Mouse (Mus musculus) forebrain, embryonic 16.5 days (tissue): Measurements from ENCODE around the gene Slc25a22. TPM values are rescaled to one million over a fixed set of nuclear protein-coding genes. Genes with fewer than 3 reads are reported as not detected.

Source experiments
- ATAC-seq: fragments of 200-750 bp; cut with Nextera tagmentation; 2 replicates; pipeline ENCODE4 v1.8.0; 2017; ENCODE audit warnings: mild to moderate bottlenecking, moderate library complexity
- H3K27ac ChIP-seq: fragments of 300-500 bp; sonication (generic); 2 replicates; pipeline ENCODE4 v1.5.1; 2014; ENCODE audit warnings: low read length, control low read depth
- H3K27me3 ChIP-seq: fragments of 300-500 bp; sonication (generic); replicated peaks from 2 replicates; pipeline ENCODE4 v1.6.1; 2014; ENCODE audit warnings: low read length; ENCODE audit not compliant: control insufficient read depth, insufficient read depth
- H3K36me3 ChIP-seq: fragments of 300-500 bp; sonication (generic); 2 replicates; pipeline ENCODE4 v1.6.1; 2014; ENCODE audit not compliant: control insufficient read depth, insufficient read depth
- H3K4me1 ChIP-seq: fragments of 300-500 bp; sonication (generic); replicated peaks from 2 replicates; pipeline ENCODE4 v1.6.1; 2014; ENCODE audit warnings: low read length; ENCODE audit not compliant: control insufficient read depth, insufficient read depth
- H3K4me2 ChIP-seq: fragments of 300-500 bp; sonication (generic); 2 replicates; pipeline ENCODE4 v1.6.1; 2014; ENCODE audit warnings: mild to moderate bottlenecking, low read length, control low read depth
- H3K4me3 ChIP-seq: fragments of 300-500 bp; sonication (generic); replicated peaks from 2 replicates; pipeline ENCODE4 v1.5.1; 2014; ENCODE audit warnings: mild to moderate bottlenecking, low read length, control low read depth
- H3K9ac ChIP-seq: fragments of 300-500 bp; sonication (generic); replicated peaks from 2 replicates; pipeline ENCODE4 v1.6.1; 2014; ENCODE audit warnings: low read depth, low read length, control low read depth
- H3K9me3 ChIP-seq: fragments of 300-500 bp; sonication (generic); 2 replicates; pipeline ENCODE4 v1.6.1; 2016; ENCODE audit warnings: low read length; ENCODE audit not compliant: control insufficient read depth
- WGBS: fragments of 180-500 bp; shearing (Covaris S2); extraction: QIAGEN DNeasy Blood & Tissue Kit; methylation state at CpG from one replicate; pipeline ENCODE4 v1.1.7; 2014; 5-methylcytosine and 5-hydroxymethylcytosine counted together
- polyA plus RNA-seq: library from polyadenylated mRNA; unstranded; fragments of >200 nt; fragmentation: Nextera tagmentation; extraction: Ambion mirVana; gene quantifications from 2 replicates; pipeline ENCODE4 v1.2.1, GENCODE M21; 2015

Slc25a22 gene
- polyA plus RNA-seq, 1 experiment from 2014 or later: 111 TPM

DNA sequence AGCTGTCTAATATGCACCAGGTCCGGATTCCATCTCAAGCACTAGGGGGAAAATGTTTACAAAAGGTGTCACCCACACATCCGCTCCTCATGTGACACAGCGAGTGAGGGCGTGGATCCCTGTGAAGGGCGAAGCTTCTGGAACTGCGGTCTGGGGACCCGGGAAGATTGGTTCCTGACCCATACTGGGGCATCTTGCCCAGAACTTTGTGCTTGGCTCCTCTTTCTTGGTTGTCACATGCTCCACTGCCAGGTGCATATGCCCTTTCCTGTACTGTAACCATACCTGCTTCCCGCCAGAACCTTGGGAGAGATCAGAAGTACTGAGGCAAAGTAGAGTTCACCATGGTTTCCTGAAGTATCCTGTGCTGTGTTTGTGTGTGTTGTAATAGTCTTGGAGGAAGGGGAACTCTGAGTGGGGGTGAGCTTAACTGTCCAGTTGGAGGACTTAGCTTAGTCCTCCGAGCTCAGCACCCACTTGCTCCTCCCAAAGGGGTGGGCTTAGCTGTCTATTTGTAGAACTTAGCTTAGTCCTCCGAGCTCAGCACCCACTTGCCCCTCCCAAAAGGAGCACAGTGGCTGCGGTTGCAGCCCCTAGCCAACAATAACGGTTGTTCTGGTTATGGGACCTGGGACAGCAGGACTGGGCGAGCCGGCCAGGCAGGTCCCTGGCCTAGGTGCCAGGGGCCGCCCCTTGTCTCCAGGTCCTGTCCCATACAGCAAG is 22.9 kb upstream of the Slc25a22 start, which contains the start of gene Cracr2b:
Gene Cracr2b (plus strand): TSS at position 704 of the 723 bp plus-strand sequence.
- Histone ChIP-seq H3K27me3 (peaks cover 49% of the 10 kb centered on the region), H3K36me3 (no peaks in the 10 kb centered on the region), H3K27ac (no peak within 1 kb of the TSS), H3K9ac (peak within 1 kb of the TSS; percentile 38), H3K4me2 (peak within 1 kb of the TSS; percentile 54), H3K4me3 (peak within 1 kb of the TSS; percentile 36), H3K4me1 (peaks cover 19% of the 10 kb centered on the region), H3K9me3 (no peaks in the 10 kb centered on the region)
- WGBS: 71% methylated on average over 15 of the region's 15 CpGs
- no peak for ATAC-seq

DNA sequence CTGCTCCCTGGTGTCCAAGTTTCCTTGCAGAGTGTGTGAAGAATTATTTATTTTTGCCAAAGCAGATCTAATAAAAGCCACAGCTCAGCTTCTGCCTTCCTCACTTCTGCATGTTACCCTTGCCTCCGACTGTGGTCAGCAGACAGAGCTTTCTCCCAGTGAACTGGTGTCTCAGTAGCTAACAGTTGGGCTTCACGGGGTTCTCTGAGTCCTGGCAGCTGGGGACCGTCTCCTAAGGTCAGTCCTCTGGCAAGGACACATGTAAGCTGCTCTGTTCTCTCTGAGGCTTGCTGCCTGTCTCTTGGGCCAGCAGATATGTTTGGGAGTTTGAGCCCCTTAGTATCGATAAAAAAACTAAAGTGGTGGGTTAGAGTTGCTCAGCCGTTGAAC is 22.3 kb upstream of the Slc25a22 start:
- peaks cover 44% of the 10 kb centered on the region for H3K27me3 ChIP-seq
- H3K4me3 ChIP-seq: no peak overlapping the region
- H3K4me1 ChIP-seq: peaks cover 18% of the 10 kb centered on the region
- WGBS: 78% methylated on average over 5 of the region's 5 CpGs
- no peak overlapping the region for H3K4me2 ChIP-seq
- ATAC-seq: no peak
- no peaks in the 10 kb centered on the region for H3K36me3 ChIP-seq
- H3K9me3 ChIP-seq: no peaks in the 10 kb centered on the region
- no peak overlapping the region for H3K9ac ChIP-seq
- H3K27ac ChIP-seq: no peak overlapping the region

- Histone ChIP-seq H3K4me2 (no peak overlapping the region), H3K4me1 (peaks cover 21% of the 10 kb centered on the region), H3K9me3 (no peaks in the 10 kb centered on the region), H3K9ac (no peak overlapping the region), H3K4me3 (no peak overlapping the region), H3K27me3 (peaks cover 37% of the 10 kb centered on the region), H3K36me3 (no peaks in the 10 kb centered on the region), H3K27ac (no peak overlapping the region)
- no peak for ATAC-seq
- 91% methylated on average over 17 of the region's 17 CpGs for WGBS
Observed at GRCm38 (mm10) chr7:141459301-141459711, 21.6 kb upstream of the Slc25a22 start.

DNA sequence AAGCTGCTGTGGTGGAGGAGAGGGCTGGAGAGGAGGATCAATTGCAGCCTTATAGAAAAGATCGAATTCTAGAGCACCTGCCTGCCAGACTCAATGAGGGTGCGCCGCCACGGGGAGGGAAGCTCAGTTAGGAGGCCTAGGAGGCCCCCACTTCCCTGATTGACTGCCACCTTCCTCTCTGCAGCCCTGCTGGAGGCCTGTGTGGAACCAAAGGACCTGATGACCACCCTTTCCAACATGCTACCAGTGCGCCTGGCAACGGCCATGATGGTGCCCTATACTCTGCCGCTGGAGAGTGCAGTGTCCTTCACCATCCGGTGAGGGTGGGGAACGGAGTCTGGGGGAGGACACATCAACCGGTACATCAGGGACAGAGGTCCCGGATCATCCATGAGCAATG is 21.0 kb upstream of the Slc25a22 start:
- peaks cover 22% of the 10 kb centered on the region for H3K4me1 ChIP-seq
- ATAC-seq: no peak
- peaks cover 30% of the 10 kb centered on the region for H3K27me3 ChIP-seq
- no peak overlapping the region for H3K27ac ChIP-seq
- H3K4me3 ChIP-seq: no peak overlapping the region
- H3K9me3 ChIP-seq: no peaks in the 10 kb centered on the region
- WGBS: 95% methylated on average over 11 of the region's 11 CpGs
- no peaks in the 10 kb centered on the region for H3K36me3 ChIP-seq
- no peak overlapping the region for H3K4me2 ChIP-seq
- no peak overlapping the region for H3K9ac ChIP-seq

- no peak overlapping the region for H3K4me2 ChIP-seq
- no peak for ATAC-seq
- no peaks in the 10 kb centered on the region for H3K9me3 ChIP-seq
- H3K27me3 ChIP-seq: peaks cover 25% of the 10 kb centered on the region
- H3K4me3 ChIP-seq: no peak overlapping the region
- no peak overlapping the region for H3K27ac ChIP-seq
- no peak overlapping the region for H3K9ac ChIP-seq
- H3K36me3 ChIP-seq: no peaks in the 10 kb centered on the region
- WGBS: 73% methylated on average over 15 of the region's 15 CpGs
- H3K4me1 ChIP-seq: peaks cover 22% of the 10 kb centered on the region
Observed at GRCm38 (mm10) chr7:141457986-141458660, 20.4 kb upstream of the Slc25a22 start.

GRCm38 (mm10) chr7:141457236-141457635 is 19.5 kb upstream of the Slc25a22 start:
- H3K4me2 ChIP-seq: no peak overlapping the region
- ATAC-seq: no peak
- peaks cover 16% of the 10 kb centered on the region for H3K27me3 ChIP-seq
- H3K9ac ChIP-seq: no peak overlapping the region
- H3K36me3 ChIP-seq: no peaks in the 10 kb centered on the region
- WGBS: 91% methylated on average over 14 of the region's 14 CpGs
- H3K9me3 ChIP-seq: no peaks in the 10 kb centered on the region
- H3K4me1 ChIP-seq: peaks cover 22% of the 10 kb centered on the region
- H3K27ac ChIP-seq: no peak overlapping the region
- no peak overlapping the region for H3K4me3 ChIP-seq

GRCm38 (mm10) chr7:141456739-141457138 is 19.0 kb upstream of the Slc25a22 start:
- Histone ChIP-seq H3K36me3 (peaks cover under 1% of the 10 kb centered on the region), H3K4me2 (no peak overlapping the region), H3K9me3 (no peaks in the 10 kb centered on the region), H3K4me3 (no peak overlapping the region), H3K4me1 (peaks cover 20% of the 10 kb centered on the region), H3K27ac (no peak overlapping the region), H3K9ac (no peak overlapping the region), H3K27me3 (peaks cover 15% of the 10 kb centered on the region)
- WGBS: 89% methylated on average over 6 of the region's 6 CpGs
- no peak for ATAC-seq

- Histone ChIP-seq H3K36me3 (peaks cover 9% of the 10 kb centered on the region), H3K9me3 (no peaks in the 10 kb centered on the region), H3K9ac (peak overlapping the region; percentile 77), H3K4me3 (peak overlapping the region; percentile 71), H3K4me1 (peaks cover 16% of the 10 kb centered on the region), H3K27me3 (peaks cover 5% of the 10 kb centered on the region), H3K4me2 (peak overlapping the region; percentile 97), H3K27ac (peak overlapping the region; percentile 58; the same call in 1 of the 2 replicates)
- ATAC-seq: peak; percentile 26
- WGBS: 2% methylated on average over 23 of the region's 23 CpGs
Observed at GRCm38 (mm10) chr7:141455610-141456314, 18.1 kb upstream of the Slc25a22 start.

GRCm38 (mm10) chr7:141454967-141455551 is 17.4 kb upstream of the Slc25a22 start, which contains the start of gene Pnpla2:
TSS of gene Pnpla2 (plus strand) at chr7:141455198.
- Histone ChIP-seq H3K4me1 (peaks cover 16% of the 10 kb centered on the region), H3K27me3 (no peaks in the 10 kb centered on the region), H3K9me3 (no peaks in the 10 kb centered on the region), H3K9ac (peak within 1 kb of the TSS; percentile 77), H3K36me3 (peaks cover 9% of the 10 kb centered on the region), H3K27ac (peak within 1 kb of the TSS; percentile 58; the same call in 1 of the 2 replicates), H3K4me2 (peak within 1 kb of the TSS; percentile 97), H3K4me3 (peak within 1 kb of the TSS; percentile 71)
- WGBS: 0% methylated on average over 42 of the region's 45 CpGs
- peak; percentile 79 for ATAC-seq
